Mouse (Mus musculus): ENCODE results near the gene Cenpa. TPM values are rescaled to one million over a fixed set of nuclear protein-coding genes. Genes with fewer than 3 reads are reported as not detected.

Gene Cenpa
- polyA plus RNA-seq (2016; fragmentation: Nextera tagmentation; extraction: Ambion mirVana): 409 and 440 TPM in 2 replicates

- Histone ChIP-seq H3K4me1 (replicated peaks) (peaks cover 28% of the 10 kb centered on the region), H3K36me3 (peaks cover 35% of the 10 kb centered on the region), H3K27me3 (ENCODE audit: insufficient read depth, poor library complexity, severe bottlenecking) (no peaks in the 10 kb centered on the region), H3K9me3 (no peaks in the 10 kb centered on the region), H3K27ac (peak within 1 kb of the TSS; percentile 95), H3K4me3 (peak within 1 kb of the TSS; percentile 82)
- under 1% methylated on average over 40 of the region's 40 CpGs for WGBS
- DNase-seq (ENCODE audit: low spot score): peak; percentile 89
Measured at GRCm38 (mm10) chr5:30666391-30667195, at the start of gene Cenpa. Gene Cenpa, plus strand, starts transcription at chr5:30666777.

- Histone ChIP-seq H3K4me1 (replicated peaks) (peaks cover 20% of the 10 kb centered on the region), H3K4me3 (no peak overlapping the region), H3K9me3 (no peaks in the 10 kb centered on the region), H3K27me3 (ENCODE audit: insufficient read depth, poor library complexity, severe bottlenecking) (peaks cover 49% of the 10 kb centered on the region), H3K36me3 (no peaks in the 10 kb centered on the region), H3K27ac (no peak overlapping the region)
- no peak for DNase-seq (ENCODE audit: low spot score)
- 36% methylated on average over 3 of the region's 3 CpGs for WGBS
Measured at GRCm38 (mm10) chr5:30617357-30617756, 49.2 kb upstream of the Cenpa start.

- H3K4me3 ChIP-seq: no peak overlapping the region
- 30% methylated on average over 11 of the region's 11 CpGs for WGBS
- peaks cover 24% of the 10 kb centered on the region for H3K4me1 ChIP-seq (replicated peaks)
- H3K9me3 ChIP-seq: no peaks in the 10 kb centered on the region
- peaks cover 54% of the 10 kb centered on the region for H3K27me3 ChIP-seq (ENCODE audit: insufficient read depth, poor library complexity, severe bottlenecking)
- H3K36me3 ChIP-seq: no peaks in the 10 kb centered on the region
- DNase-seq (ENCODE audit: low spot score): no peak
- H3K27ac ChIP-seq: no peak overlapping the region
Measured at GRCm38 (mm10) chr5:30617851-30618250, 48.7 kb upstream of the Cenpa start.

GRCm38 (mm10) chr5:30618376-30619003 lies 48.1 kb upstream of the Cenpa start:
- no peak for DNase-seq (ENCODE audit: low spot score)
- H3K27me3 ChIP-seq (ENCODE audit: insufficient read depth, poor library complexity, severe bottlenecking): peaks cover 60% of the 10 kb centered on the region
- no peak overlapping the region for H3K27ac ChIP-seq
- whole genome bisulfite sequencing: 86% methylated on average over 8 of the region's 8 CpGs
- no peaks in the 10 kb centered on the region for H3K36me3 ChIP-seq
- no peaks in the 10 kb centered on the region for H3K9me3 ChIP-seq
- H3K4me3 ChIP-seq: no peak overlapping the region
- H3K4me1 ChIP-seq (replicated peaks): peaks cover 28% of the 10 kb centered on the region

GRCm38 (mm10) chr5:30619211-30619610 lies 47.4 kb upstream of the Cenpa start:
- WGBS: 76% methylated on average over 2 of the region's 2 CpGs
- no peaks in the 10 kb centered on the region for H3K9me3 ChIP-seq
- H3K27me3 ChIP-seq (ENCODE audit: insufficient read depth, poor library complexity, severe bottlenecking): peaks cover 67% of the 10 kb centered on the region
- H3K4me1 ChIP-seq (replicated peaks): peaks cover 28% of the 10 kb centered on the region
- H3K4me3 ChIP-seq: no peak overlapping the region
- no peaks in the 10 kb centered on the region for H3K36me3 ChIP-seq
- H3K27ac ChIP-seq: no peak overlapping the region
- DNase-seq (ENCODE audit: low spot score): no peak

GRCm38 (mm10) chr5:30620567-30620966 lies 46.0 kb upstream of the Cenpa start:
- H3K27me3 ChIP-seq (ENCODE audit: insufficient read depth, poor library complexity, severe bottlenecking): peaks cover 81% of the 10 kb centered on the region
- no peak for DNase-seq (ENCODE audit: low spot score)
- WGBS: 97% methylated on average over 20 of the region's 20 CpGs

GRCm38 (mm10) chr5:30621211-30621790 lies 45.3 kb upstream of the Cenpa start:
- no peak overlapping the region for H3K27ac ChIP-seq
- H3K4me1 ChIP-seq (replicated peaks): peaks cover 34% of the 10 kb centered on the region
- H3K9me3 ChIP-seq: no peaks in the 10 kb centered on the region
- no peak for DNase-seq (ENCODE audit: low spot score)
- peaks cover 83% of the 10 kb centered on the region for H3K27me3 ChIP-seq (ENCODE audit: insufficient read depth, poor library complexity, severe bottlenecking)
- no peaks in the 10 kb centered on the region for H3K36me3 ChIP-seq
- H3K4me3 ChIP-seq: no peak overlapping the region
- WGBS: 87% methylated on average over 9 of the region's 9 CpGs

More at GRCm38 (mm10) chr5:30620567-30620966, 46.0 kb upstream of the Cenpa start:
- Histone ChIP-seq H3K4me1 (replicated peaks) (peaks cover 34% of the 10 kb centered on the region), H3K27ac (no peak overlapping the region), H3K36me3 (no peaks in the 10 kb centered on the region), H3K9me3 (no peaks in the 10 kb centered on the region), H3K4me3 (no peak overlapping the region)

GRCm38 (mm10) chr5:30621844-30622176 lies 44.8 kb upstream of the Cenpa start:
- H3K9me3 ChIP-seq: no peaks in the 10 kb centered on the region
- H3K27me3 ChIP-seq (ENCODE audit: insufficient read depth, poor library complexity, severe bottlenecking): peaks cover 83% of the 10 kb centered on the region
- peaks cover 31% of the 10 kb centered on the region for H3K4me1 ChIP-seq (replicated peaks)
- no peak overlapping the region; the same call in 1 of the 2 replicates for H3K27ac ChIP-seq
- 57% methylated on average over 22 of the region's 22 CpGs for WGBS
- H3K36me3 ChIP-seq: no peaks in the 10 kb centered on the region
- DNase-seq (ENCODE audit: low spot score): no peak
- peak overlapping the region; percentile 58 for H3K4me3 ChIP-seq

GRCm38 (mm10) chr5:30622177-30622840 lies 44.3 kb upstream of the Cenpa start:
- no peaks in the 10 kb centered on the region for H3K9me3 ChIP-seq
- H3K4me1 ChIP-seq (replicated peaks): peaks cover 30% of the 10 kb centered on the region
- H3K4me3 ChIP-seq: peak overlapping the region; percentile 58
- peaks cover 80% of the 10 kb centered on the region for H3K27me3 ChIP-seq (ENCODE audit: insufficient read depth, poor library complexity, severe bottlenecking)
- H3K36me3 ChIP-seq: no peaks in the 10 kb centered on the region
- H3K27ac ChIP-seq: peak overlapping the region; percentile 79
- DNase-seq (ENCODE audit: low spot score): peak; percentile 51
- 2% methylated on average over 69 of the region's 69 CpGs for WGBS

GRCm38 (mm10) chr5:30622841-30623185 lies 43.8 kb upstream of the Cenpa start:
- 1% methylated on average over 10 of the region's 10 CpGs for WGBS
- DNase-seq (ENCODE audit: low spot score): no peak
- H3K27me3 ChIP-seq (ENCODE audit: insufficient read depth, poor library complexity, severe bottlenecking): peaks cover 75% of the 10 kb centered on the region

GRCm38 (mm10) chr5:30623380-30623779 lies 43.2 kb upstream of the Cenpa start:
- 52% methylated on average over 2 of the region's 2 CpGs for whole genome bisulfite sequencing

More at GRCm38 (mm10) chr5:30622841-30623185, 43.8 kb upstream of the Cenpa start:
- H3K4me3 ChIP-seq: peak overlapping the region; percentile 58
- H3K9me3 ChIP-seq: no peaks in the 10 kb centered on the region
- H3K36me3 ChIP-seq: no peaks in the 10 kb centered on the region
- peak overlapping the region; percentile 79 for H3K27ac ChIP-seq
- peaks cover 27% of the 10 kb centered on the region for H3K4me1 ChIP-seq (replicated peaks)

GRCm38 (mm10) chr5:30624311-30624710 lies 42.3 kb upstream of the Cenpa start:
- DNase-seq (ENCODE audit: low spot score): no peak
- H3K9me3 ChIP-seq: no peaks in the 10 kb centered on the region
- H3K27ac ChIP-seq: no peak overlapping the region
- 44% methylated on average over 1 of the region's 1 CpGs for WGBS
- H3K4me3 ChIP-seq: no peak overlapping the region
- H3K4me1 ChIP-seq (replicated peaks): peaks cover 25% of the 10 kb centered on the region
- no peaks in the 10 kb centered on the region for H3K36me3 ChIP-seq
- peaks cover 60% of the 10 kb centered on the region for H3K27me3 ChIP-seq (ENCODE audit: insufficient read depth, poor library complexity, severe bottlenecking)

More at GRCm38 (mm10) chr5:30623380-30623779, 43.2 kb upstream of the Cenpa start:
- Histone ChIP-seq H3K36me3 (no peaks in the 10 kb centered on the region), H3K4me1 (replicated peaks) (peaks cover 25% of the 10 kb centered on the region), H3K4me3 (peak overlapping the region; percentile 58; the same call in 1 of the 2 replicates), H3K27me3 (ENCODE audit: insufficient read depth, poor library complexity, severe bottlenecking) (peaks cover 69% of the 10 kb centered on the region), H3K9me3 (no peaks in the 10 kb centered on the region), H3K27ac (no peak overlapping the region)
- no peak for DNase-seq (ENCODE audit: low spot score)

Measured in hindbrain, embryonic 10.5 days (tissue).